Mouse (Mus musculus) hindbrain, embryonic 13.5 days (tissue): ENCODE results near the gene Mrpl51. TPM values are rescaled to one million over a fixed set of nuclear protein-coding genes. Genes with fewer than 3 reads are reported as not detected.
A peak's percentile ranks its signal among the peaks of the same experiment; 100 is the strongest.

Experiments
- ATAC-seq: fragments of 200-750 bp; cut with Nextera tagmentation; 2 replicates; pipeline ENCODE4 v1.8.0; 2017; ENCODE audit warnings: moderate TSS enrichment; ENCODE audit not compliant: low FRiP score
- H3K27ac ChIP-seq: fragments of 300-500 bp; sonication (generic); 2 replicates; pipeline ENCODE4 v1.5.1; 2015; ENCODE audit warnings: inconsistent platforms, mild to moderate bottlenecking, moderate library complexity
- H3K27me3 ChIP-seq: fragments of 300-500 bp; sonication (generic); 2 replicates; pipeline ENCODE4 v1.6.1; 2015; ENCODE audit warnings: mild to moderate bottlenecking, inconsistent platforms
- H3K36me3 ChIP-seq: fragments of 300-500 bp; sonication (generic); 2 replicates; pipeline ENCODE4 v1.6.1; 2015; ENCODE audit warnings: mild to moderate bottlenecking, inconsistent platforms
- H3K4me1 ChIP-seq: fragments of 300-500 bp; sonication (generic); replicated peaks from 2 replicates; pipeline ENCODE4 v1.6.1; 2015; ENCODE audit warnings: inconsistent platforms
- H3K4me2 ChIP-seq: fragments of 300-500 bp; sonication (generic); 2 replicates; pipeline ENCODE4 v1.6.1; 2015; ENCODE audit warnings: inconsistent platforms, mild to moderate bottlenecking, moderate library complexity
- H3K4me3 ChIP-seq: fragments of 300-500 bp; sonication (generic); 2 replicates; pipeline ENCODE4 v1.5.1; 2015; ENCODE audit warnings: mild to moderate bottlenecking, inconsistent platforms
- H3K9ac ChIP-seq: fragments of 300-500 bp; sonication (generic); 2 replicates; pipeline ENCODE4 v1.6.1; 2015; ENCODE audit warnings: mild to moderate bottlenecking, inconsistent platforms
- H3K9me3 ChIP-seq: fragments of 300-500 bp; sonication (generic); 2 replicates; pipeline ENCODE4 v1.6.1; 2016; ENCODE audit warnings: inconsistent platforms
- WGBS: fragments of 180-500 bp; shearing (Covaris S2); methylation state at CpG from one replicate; pipeline ENCODE4 v1.1.7; 2015; 5-methylcytosine and 5-hydroxymethylcytosine counted together
- polyA plus RNA-seq: library from polyadenylated mRNA; unstranded; fragments of >200 nt; fragmentation: Nextera tagmentation; extraction: Ambion mirVana; gene quantifications from 2 replicates; pipeline ENCODE4 v1.2.1, GENCODE M21; 2015

Mrpl51 gene
- polyA plus RNA-seq, 1 experiment from 2014 or later = 158 TPM

GRCm38 (mm10) chr6:125213129-125213528 is 21.5 kb downstream of the Mrpl51 start:
- H3K9ac ChIP-seq = no peak overlapping the region
- H3K27me3 ChIP-seq = peaks cover 32% of the 10 kb centered on the region
- peaks cover 10% of the 10 kb centered on the region for H3K4me1 ChIP-seq
- H3K4me3 ChIP-seq = no peak overlapping the region
- no peak overlapping the region for H3K27ac ChIP-seq
- H3K9me3 ChIP-seq = no peaks in the 10 kb centered on the region
- ATAC-seq = no peak
- no peaks in the 10 kb centered on the region for H3K36me3 ChIP-seq
- H3K4me2 ChIP-seq = no peak overlapping the region
- 77% methylated on average over 6 of the region's 6 CpGs for WGBS

- Histone ChIP-seq H3K4me1 (peaks cover 10% of the 10 kb centered on the region), H3K36me3 (no peaks in the 10 kb centered on the region), H3K27ac (no peak overlapping the region), H3K9me3 (no peaks in the 10 kb centered on the region), H3K4me3 (no peak overlapping the region), H3K27me3 (peaks cover 32% of the 10 kb centered on the region), H3K4me2 (no peak overlapping the region), H3K9ac (no peak overlapping the region)
- 74% methylated on average over 6 of the region's 6 CpGs for WGBS
- ATAC-seq = no peak
These were observed 22.1 kb downstream of the Mrpl51 start for GRCm38 (mm10) chr6:125213715-125214114.

GRCm38 (mm10) chr6:125215148-125215954 is 23.8 kb downstream of the Mrpl51 start, which contains the start of gene Vamp1:
Vamp1 (plus strand) TSS chr6:125215551.
- peaks cover 32% of the 10 kb centered on the region for H3K27me3 ChIP-seq
- H3K4me1 ChIP-seq = peaks cover 10% of the 10 kb centered on the region
- WGBS = under 1% methylated on average over 48 of the region's 48 CpGs
- H3K36me3 ChIP-seq = peaks cover 8% of the 10 kb centered on the region; the same call in 1 of the 2 replicates
- peak within 1 kb of the TSS; percentile 80 for H3K27ac ChIP-seq
- H3K4me2 ChIP-seq = peak within 1 kb of the TSS; percentile 73
- peak within 1 kb of the TSS; percentile 81 for H3K9ac ChIP-seq
- H3K4me3 ChIP-seq = peak within 1 kb of the TSS; percentile 59
- ATAC-seq = peak; percentile 98
- no peaks in the 10 kb centered on the region for H3K9me3 ChIP-seq

- Histone ChIP-seq H3K4me2 (no peak overlapping the region), H3K27me3 (peaks cover 27% of the 10 kb centered on the region), H3K27ac (no peak overlapping the region), H3K4me1 (peaks cover 10% of the 10 kb centered on the region), H3K9ac (no peak overlapping the region), H3K36me3 (peaks cover 8% of the 10 kb centered on the region; the same call in 1 of the 2 replicates), H3K4me3 (no peak overlapping the region), H3K9me3 (no peaks in the 10 kb centered on the region)
- WGBS = 88% methylated on average over 2 of the region's 2 CpGs
- ATAC-seq = no peak
These were observed 25.3 kb downstream of the Mrpl51 start for GRCm38 (mm10) chr6:125216898-125217297.

- WGBS = 89% methylated on average over 11 of the region's 11 CpGs
- no peak overlapping the region for H3K27ac ChIP-seq
- no peak overlapping the region for H3K4me3 ChIP-seq
- no peak overlapping the region for H3K9ac ChIP-seq
- H3K9me3 ChIP-seq = no peaks in the 10 kb centered on the region
- peaks cover 18% of the 10 kb centered on the region for H3K27me3 ChIP-seq
- ATAC-seq = no peak
- H3K4me2 ChIP-seq = no peak overlapping the region
- peaks cover 10% of the 10 kb centered on the region for H3K4me1 ChIP-seq
- H3K36me3 ChIP-seq = peaks cover 8% of the 10 kb centered on the region; the same call in 1 of the 2 replicates
These were observed 26.3 kb downstream of the Mrpl51 start for GRCm38 (mm10) chr6:125217899-125218298.

- Histone ChIP-seq H3K9ac (no peak overlapping the region), H3K4me1 (peaks cover 10% of the 10 kb centered on the region), H3K36me3 (peaks cover 8% of the 10 kb centered on the region; the same call in 1 of the 2 replicates), H3K9me3 (no peaks in the 10 kb centered on the region), H3K4me3 (no peak overlapping the region), H3K27ac (no peak overlapping the region), H3K4me2 (no peak overlapping the region), H3K27me3 (peaks cover 8% of the 10 kb centered on the region; the same call in 1 of the 2 replicates)
- 80% methylated on average over 4 of the region's 4 CpGs for WGBS
- ATAC-seq = no peak
These were observed 27.4 kb downstream of the Mrpl51 start for GRCm38 (mm10) chr6:125218963-125219362.

- no peak for ATAC-seq
- Histone ChIP-seq H3K27me3 (0 out of 2 replicates have a peak, but pooled peaks cover 5% of the 10 kb centered on the region), H3K27ac (no peak overlapping the region), H3K4me3 (no peak overlapping the region), H3K9ac (no peak overlapping the region; the same call in 1 of the 2 replicates), H3K36me3 (peaks cover 16% of the 10 kb centered on the region), H3K4me1 (peaks cover 6% of the 10 kb centered on the region; the same call in 1 of the 2 replicates), H3K9me3 (no peaks in the 10 kb centered on the region), H3K4me2 (no peak overlapping the region)
- 88% methylated on average over 20 of the region's 20 CpGs for WGBS
These were observed 29.6 kb downstream of the Mrpl51 start for GRCm38 (mm10) chr6:125221115-125221745.

GRCm38 (mm10) chr6:125222146-125222545 is 30.5 kb downstream of the Mrpl51 start:
- H3K9ac ChIP-seq = 0 out of 2 replicates have a peak overlapping the region, but pooled peaks have one; percentile 15
- H3K4me1 ChIP-seq = no peaks in the 10 kb centered on the region
- no peak overlapping the region for H3K4me2 ChIP-seq
- ATAC-seq = no peak
- no peak overlapping the region for H3K27ac ChIP-seq
- H3K27me3 ChIP-seq = 0 out of 2 replicates have a peak, but pooled peaks cover under 1% of the 10 kb centered on the region
- H3K36me3 ChIP-seq = peaks cover 16% of the 10 kb centered on the region
- no peaks in the 10 kb centered on the region for H3K9me3 ChIP-seq
- WGBS = 75% methylated on average over 2 of the region's 2 CpGs
- H3K4me3 ChIP-seq = no peak overlapping the region

- ATAC-seq = no peak
- peaks cover 16% of the 10 kb centered on the region for H3K36me3 ChIP-seq
- H3K4me3 ChIP-seq = no peak overlapping the region
- H3K4me1 ChIP-seq = no peaks in the 10 kb centered on the region
- no peaks in the 10 kb centered on the region for H3K27me3 ChIP-seq
- no peak overlapping the region for H3K27ac ChIP-seq
- no peak overlapping the region for H3K4me2 ChIP-seq
- 88% methylated on average over 3 of the region's 3 CpGs for WGBS
- H3K9ac ChIP-seq = no peak overlapping the region
- H3K9me3 ChIP-seq = no peaks in the 10 kb centered on the region
These were observed 31.0 kb downstream of the Mrpl51 start for GRCm38 (mm10) chr6:125222577-125222976.

- Histone ChIP-seq H3K4me1 (peaks cover 2% of the 10 kb centered on the region), H3K27me3 (no peaks in the 10 kb centered on the region), H3K27ac (no peak overlapping the region), H3K9me3 (no peaks in the 10 kb centered on the region), H3K4me3 (no peak overlapping the region), H3K9ac (no peak overlapping the region), H3K36me3 (peaks cover 7% of the 10 kb centered on the region; the same call in 1 of the 2 replicates), H3K4me2 (no peak overlapping the region)
- ATAC-seq = no peak
- 92% methylated on average over 5 of the region's 5 CpGs for WGBS
These were observed 34.0 kb downstream of the Mrpl51 start for GRCm38 (mm10) chr6:125225518-125226115.

GRCm38 (mm10) chr6:125230571-125230970 is 39.0 kb downstream of the Mrpl51 start:
- WGBS = 70% methylated on average over 9 of the region's 9 CpGs
- ATAC-seq = 0 out of 2 replicates have a peak, but pooled peaks have one; percentile 3
- H3K27me3 ChIP-seq = no peaks in the 10 kb centered on the region
- H3K4me2 ChIP-seq = peak overlapping the region; percentile 87
- H3K9ac ChIP-seq = peak overlapping the region; percentile 75; the same call in 1 of the 2 replicates
- no peaks in the 10 kb centered on the region for H3K9me3 ChIP-seq
- H3K4me3 ChIP-seq = no peak overlapping the region
- peaks cover 19% of the 10 kb centered on the region for H3K4me1 ChIP-seq
- H3K36me3 ChIP-seq = no peaks in the 10 kb centered on the region
- H3K27ac ChIP-seq = peak overlapping the region; percentile 60
